Mouse (Mus musculus): Measurements from ENCODE around the gene Smarca4.
"Not testable (repeated sequence)": the region's sequence is repeated elsewhere in the genome, so short reads cannot be mapped to it uniquely, and the experiment has no call there.

Smarca4 gene

DNA sequence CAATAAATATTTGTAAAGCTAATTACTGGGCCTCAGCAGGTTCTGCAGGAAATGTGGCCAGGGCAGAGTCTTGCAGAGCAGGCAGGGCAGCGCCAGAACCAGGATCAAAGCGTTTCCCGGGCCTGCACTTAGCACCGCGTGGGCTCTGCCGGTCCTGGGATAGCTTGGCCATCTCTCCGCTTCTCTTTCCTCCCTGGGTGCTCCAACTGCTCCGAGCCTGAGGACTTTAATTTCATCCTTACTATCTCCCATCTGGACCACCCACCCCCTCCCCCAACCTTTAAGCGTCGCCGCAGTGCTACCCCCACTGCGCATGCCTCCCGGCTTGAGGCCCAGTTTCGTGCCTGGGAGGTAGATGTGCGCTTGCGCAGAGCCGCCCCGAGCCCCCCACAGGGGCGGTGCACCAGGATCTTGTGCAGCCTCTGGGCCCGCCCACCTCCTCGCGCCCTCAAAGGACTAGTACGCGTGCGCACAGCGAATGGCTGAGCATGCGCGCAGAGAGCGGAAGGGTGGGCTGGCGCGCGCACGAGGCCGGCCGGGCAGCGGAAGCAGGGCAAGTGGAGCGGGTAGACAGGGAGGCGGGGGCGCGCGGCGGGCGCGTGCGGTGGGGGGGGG is at the start of gene Smarca4:
TSS of gene Smarca4 (plus strand) at position 553 of the 615 bp plus-strand sequence.
- DNase-seq (ENCODE audit: low read depth): peak; percentile 99

DNA sequence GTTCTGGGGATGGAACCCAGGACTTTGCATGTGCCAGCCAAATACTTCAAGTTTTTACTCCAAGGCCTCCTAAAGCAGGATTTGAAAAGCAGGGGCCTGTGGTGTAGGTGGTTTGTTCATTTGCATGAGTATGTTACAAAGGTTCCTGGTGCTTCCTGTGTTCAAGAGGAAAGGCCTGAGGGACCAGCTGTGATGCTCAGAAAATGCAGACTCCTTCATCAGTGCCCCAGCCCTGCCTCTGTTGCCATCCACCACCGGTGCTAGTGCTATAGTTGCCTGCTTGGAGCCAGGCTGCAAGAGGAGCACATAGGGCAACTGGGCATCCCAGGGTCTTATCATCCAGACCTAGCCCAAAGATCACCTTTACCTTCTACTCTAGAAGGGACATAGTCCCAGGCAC is 49.4 kb upstream of the Smarca4 start:
- no peak for DNase-seq (ENCODE audit: low read depth)

DNA sequence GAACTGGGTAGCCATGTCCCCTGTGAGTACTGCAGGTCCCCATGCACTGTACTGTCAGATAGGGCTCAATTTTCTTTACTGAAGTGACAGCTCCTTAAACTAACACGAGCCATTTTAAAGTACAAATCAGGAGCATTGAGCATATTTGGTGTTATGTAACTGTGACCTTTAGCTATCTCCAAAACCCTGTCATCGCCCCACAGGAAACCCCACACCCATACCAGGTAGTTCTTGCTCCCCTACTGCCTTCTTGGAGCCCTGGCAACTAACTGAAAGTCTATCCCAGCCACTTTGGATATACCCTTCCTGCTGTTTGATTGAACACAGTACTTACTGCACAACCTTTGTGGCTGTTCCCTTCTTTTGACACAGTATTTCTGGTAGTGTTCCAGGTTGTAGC is 48.9 kb upstream of the Smarca4 start:
- DNase-seq (ENCODE audit: low read depth): no peak

DNA sequence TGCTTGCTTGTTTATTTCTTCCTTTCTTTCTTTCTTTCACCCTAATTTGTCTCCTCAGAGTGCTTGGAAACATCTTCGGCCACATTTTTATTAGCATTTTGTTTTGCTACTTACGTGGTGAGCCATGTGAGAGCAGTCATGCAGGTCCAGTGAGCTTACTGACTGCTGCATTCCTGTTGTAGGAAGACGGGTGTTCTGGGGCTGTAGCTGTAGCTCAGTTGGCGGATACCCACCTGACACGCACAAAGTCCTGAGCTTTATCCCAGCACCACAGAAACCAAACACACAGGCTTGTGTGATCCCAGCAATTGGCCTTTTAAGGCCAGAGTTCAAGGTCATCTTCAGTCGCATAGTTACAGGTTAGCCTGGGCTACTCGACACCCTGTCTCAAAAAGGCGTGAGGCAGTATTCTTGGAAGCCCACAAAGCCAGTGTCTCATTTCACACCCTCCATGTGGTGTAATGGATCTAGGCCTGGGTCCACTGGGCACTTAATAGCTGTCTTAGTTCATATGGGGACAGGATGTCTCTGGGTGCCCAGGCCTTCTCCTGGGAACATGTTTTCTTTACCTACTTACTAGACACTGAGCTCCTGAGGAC is 47.2 kb upstream of the Smarca4 start:
- no peak for DNase-seq (ENCODE audit: low read depth)

DNA sequence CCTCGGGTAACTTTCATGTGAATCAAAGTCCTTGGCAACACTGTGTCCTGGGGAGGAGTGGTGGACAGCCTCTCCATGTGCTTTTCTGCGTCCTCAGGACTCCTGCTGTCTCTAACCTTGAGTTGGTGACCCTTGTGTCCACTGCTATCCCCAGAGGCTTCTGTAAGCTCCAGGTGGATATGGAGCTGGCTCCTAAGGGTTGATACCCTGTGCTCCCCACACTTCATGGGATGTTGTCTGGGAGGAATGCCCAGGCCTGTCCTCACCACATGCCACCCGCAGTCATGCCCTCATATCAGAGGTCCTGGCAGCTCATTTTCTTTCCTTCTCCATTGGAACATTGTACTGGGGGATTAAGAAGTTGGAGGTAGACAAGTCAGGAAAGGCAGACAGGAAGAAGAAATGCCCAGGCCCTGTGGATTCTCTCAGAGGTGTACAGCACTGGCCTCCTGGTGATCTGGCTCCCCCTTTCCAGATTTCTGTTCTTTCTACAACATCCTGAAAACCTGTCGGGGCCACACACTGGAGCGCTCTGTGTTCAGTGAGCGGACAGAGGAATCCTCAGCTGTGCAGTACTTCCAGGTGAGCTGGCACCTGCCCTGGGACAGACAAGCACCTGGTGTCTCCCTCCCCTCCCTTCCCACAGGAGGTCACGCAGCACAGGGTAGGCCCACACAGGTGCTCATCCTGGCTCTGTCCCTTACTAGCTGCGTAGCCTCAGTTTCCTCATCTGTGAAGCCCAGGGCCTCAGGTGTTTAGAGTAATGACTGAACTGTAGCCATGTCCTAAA is 41.8 kb upstream of the Smarca4 start:
- no peak for DNase-seq (ENCODE audit: low read depth)

DNA sequence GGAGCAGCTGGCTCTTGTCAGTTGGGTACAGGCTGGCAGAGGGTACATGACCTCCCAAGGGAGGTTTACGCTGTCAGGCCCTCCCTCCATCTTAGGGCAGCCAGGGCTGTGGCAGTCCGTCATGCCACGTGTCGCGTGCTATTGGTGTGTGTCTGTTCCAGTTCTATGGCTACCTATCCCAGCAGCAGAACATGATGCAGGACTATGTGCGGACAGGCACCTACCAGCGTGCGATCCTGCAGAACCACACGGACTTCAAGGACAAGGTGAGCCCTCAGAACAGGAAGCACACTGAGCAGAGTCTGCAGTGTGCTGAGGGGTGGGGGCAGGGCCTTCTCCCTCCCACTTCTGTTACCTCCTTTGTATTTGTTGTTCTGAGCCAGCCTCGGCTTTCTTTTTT is 40.7 kb upstream of the Smarca4 start:
- no peak for DNase-seq (ENCODE audit: low read depth)

DNA sequence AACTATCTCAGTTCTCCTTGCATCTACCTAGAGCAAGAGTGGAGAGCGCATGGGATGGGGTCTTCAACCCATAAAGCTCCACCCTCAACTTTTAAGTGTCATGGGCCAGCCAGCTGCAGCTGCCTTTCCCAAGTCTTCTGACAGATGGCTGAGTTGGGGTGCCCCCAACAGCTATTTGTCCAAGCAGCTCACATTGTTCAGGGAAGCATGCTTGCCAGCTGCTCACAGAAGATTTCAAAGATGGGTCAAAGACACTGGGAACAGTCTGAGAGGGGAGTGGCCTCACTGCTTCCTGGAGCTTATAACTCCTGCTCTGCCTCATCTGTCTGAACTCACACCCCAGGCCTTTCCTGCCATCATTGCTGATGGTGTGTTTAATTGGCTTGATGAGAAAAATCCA is 39.7 kb upstream of the Smarca4 start:
- DNase-seq (ENCODE audit: low read depth): no peak

DNA sequence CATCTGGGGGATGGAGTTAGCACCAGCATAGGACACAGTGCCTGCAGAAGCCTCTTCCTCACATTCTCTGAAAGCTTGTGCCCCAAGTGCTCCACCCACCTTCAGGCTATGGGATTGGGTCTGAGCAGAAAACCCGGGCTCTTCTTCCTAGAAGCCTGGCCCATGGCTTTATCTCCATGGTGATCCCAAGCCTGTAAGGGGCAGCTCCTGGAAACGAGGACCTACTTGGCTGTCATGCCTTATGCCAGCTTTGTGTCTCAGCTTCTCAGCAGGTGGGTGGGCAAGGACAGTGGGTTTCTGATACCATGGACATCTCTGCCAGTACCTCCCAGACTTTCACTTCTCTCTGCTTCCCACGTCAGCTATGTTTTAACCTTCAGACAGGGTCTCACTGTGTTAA is 37.7 kb upstream of the Smarca4 start:
- DNase-seq (ENCODE audit: low read depth): no peak

DNA sequence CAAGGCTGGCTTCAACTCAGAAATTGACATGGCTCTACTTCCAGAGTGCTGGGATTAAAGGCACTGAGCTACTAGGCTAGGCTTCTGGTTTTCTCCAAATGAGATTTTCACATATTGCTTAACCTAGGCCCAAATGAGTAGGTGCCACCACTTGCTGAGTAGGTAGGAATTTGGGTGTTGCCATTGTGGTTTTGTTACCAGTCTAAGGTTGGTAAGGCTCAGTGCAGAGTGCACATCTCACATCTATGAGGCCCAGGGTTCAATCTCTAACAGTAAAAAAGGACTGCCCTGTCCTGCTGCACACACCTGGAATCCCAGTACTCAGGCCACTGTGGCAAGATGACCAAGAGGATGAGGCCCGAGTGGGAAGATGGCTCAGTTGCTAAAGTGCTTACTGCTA is 30.6 kb upstream of the Smarca4 start:
- no peak for DNase-seq (ENCODE audit: low read depth)

DNA sequence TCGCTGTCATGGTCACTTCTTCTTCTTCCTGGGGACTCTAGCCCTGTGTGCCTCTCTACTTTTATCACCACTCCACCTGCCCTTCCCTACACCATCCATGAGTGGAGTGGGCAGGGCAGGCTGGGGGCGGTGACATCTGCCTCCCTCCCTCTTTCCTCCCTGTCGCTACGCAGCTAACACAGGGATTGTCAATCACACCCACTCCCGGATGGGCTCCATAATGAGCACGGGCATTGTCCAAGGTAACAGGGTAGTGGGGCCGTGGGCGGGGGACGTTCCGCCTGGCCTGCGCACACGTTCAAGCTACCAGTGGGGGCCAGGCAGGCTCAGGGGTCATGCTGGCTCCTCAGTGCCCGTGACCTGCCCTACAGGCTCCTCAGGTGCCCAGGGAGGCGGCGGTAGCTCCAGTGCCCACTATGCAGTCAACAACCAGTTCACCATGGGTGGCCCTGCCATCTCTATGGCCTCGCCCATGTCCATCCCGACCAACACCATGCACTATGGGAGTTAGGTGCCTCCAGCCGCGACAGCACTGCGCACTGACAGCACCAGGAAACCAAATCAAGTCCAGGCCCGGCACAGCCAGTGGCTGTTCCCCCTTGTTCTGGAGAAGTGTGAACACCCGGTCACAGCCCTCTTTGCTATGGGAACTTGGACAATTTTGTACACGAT is 28.2 kb upstream of the Smarca4 start:
- no peak for DNase-seq (ENCODE audit: low read depth)

DNA sequence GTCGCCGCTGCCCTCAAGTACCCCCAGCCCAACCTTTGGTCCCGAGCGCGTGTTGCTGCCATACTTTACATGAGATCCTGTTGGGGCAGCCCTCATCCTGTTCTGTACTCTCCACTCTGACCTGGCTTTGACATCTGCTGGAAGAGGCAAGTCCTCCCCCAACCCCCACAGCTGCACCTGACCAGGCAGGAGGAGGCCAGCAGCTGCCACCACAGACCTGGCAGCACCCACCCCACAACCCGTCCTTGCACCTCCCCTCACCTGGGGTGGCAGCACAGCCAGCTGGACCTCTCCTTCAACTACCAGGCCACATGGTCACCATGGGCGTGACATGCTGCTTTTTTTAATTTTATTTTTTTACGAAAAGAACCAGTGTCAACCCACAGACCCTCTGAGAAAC is 27.6 kb upstream of the Smarca4 start:
- no peak for DNase-seq (ENCODE audit: low read depth)

DNA sequence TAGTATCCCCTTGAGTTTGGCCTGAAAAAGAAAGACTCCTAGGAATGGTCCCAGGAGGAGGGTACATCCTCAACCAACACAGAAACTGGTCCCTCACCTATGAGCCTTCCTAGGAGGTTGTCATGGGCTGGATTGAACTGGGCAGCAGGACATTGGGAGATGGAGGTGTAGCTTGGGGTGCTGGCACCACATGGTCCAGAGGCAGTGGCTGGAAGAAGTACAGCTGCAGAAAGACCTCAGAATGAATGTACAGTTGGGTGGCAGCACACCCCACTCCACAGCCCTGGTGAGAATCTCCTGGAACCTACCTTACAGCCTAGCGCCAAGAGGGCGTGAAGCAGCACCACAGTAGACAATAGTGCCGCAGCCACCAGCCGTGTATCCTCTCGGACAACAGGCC is 26.4 kb upstream of the Smarca4 start:
- DNase-seq (ENCODE audit: low read depth): no peak

DNA sequence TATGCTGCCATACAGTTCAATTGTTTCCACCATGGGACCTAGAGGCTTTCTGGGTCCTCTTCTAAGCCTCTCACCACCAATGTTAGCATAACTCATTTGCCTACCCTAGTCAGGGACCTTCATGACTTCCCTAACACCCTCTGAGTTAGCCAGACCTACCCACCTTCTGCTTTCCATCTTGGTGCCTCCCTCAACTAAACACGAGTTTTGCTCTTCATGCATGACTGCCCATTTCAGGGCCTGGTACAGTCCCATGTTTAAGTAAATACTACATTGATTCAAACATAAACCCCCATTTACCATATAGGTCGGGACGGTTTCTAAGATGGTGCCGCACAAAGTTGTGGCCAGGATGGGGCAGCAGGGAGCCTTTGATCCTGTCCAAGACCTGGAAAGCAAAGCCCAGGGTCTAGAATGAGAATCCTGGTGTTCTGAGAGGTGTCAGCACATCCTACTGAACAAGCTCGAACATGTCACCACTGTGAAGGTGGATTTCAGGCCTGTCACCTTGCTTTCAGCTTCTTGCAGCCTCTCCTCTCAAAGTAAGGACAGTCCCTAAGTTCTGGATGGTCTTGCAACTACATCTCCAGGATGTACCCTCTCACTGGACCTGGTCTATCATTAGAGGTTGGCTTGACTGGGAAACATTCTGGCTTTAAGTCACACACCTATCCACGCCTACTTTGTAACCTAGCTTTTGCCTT is 24.7 kb upstream of the Smarca4 start:
- DNase-seq (ENCODE audit: low read depth): no peak

DNA sequence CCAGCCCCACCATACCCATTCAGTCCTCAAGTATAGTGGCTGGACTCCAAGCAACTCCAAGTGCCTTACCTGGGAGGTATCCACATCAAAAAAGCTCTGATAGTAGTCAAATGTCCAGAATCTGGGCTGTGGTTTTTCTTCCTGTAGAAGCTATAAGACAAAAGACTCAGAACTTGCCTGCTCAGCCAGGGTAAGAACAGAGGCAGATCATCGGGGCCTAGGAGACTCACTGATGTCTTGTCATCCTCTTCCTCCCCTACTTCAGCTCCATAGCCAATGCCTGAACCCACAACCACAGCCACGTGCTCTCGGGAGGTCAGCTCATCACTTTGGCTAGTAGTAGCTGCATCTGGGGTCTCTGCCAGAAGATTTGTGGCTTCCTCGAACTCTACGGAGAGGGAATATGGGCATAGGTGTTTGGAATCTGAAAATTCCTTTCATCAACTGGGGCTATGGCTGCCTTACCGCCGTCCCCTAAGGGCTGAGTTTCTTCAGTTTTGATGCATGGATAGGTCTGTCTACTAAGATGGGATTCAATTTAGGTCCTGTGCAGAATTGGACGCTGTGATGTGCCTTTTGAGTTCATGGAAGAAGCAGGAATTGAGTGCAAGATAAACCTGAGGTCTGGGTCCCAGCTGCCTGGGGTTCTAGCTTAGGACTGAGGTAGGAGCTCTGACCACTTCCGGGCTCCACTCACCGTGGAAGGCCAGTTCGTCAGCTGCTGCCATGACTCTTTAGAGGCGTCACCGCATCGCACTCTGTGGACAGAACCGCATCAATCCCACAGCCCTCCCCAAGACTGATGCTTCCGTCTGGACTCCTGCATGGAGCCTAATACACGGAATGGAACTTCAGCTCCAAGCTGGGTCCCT is 23.9 kb upstream of the Smarca4 start:
- DNase-seq (ENCODE audit: low read depth): no peak

DNA sequence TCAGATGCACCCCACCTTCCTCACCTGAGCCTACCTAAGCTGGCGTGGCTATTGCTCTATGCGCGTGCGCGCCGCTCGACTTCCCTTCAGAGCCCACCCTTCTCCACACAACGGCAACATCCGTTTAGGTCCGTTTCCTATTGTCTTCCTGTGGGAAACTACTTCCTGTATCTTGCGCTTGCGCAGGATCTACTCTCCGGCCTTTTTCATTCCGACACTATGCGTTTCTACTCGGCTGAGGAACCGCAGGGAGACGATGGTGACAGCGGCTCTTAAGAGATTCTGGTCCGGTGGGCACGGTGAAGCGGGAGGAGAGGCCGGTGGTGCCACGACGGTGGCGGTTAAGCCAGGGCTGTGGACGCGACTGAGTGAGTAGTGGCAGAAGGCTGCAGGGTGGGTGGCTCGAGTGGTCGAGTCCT is 23.3 kb upstream of the Smarca4 start, which contains the start of the genes Timm29 and Yipf2:
TSS of gene Timm29 (plus strand) at position 20 of the 419 bp plus-strand sequence.
TSS of gene Yipf2 (minus strand) at position 126 of the 419 bp plus-strand sequence.
- peak; percentile 98 for DNase-seq (ENCODE audit: low read depth)

DNA sequence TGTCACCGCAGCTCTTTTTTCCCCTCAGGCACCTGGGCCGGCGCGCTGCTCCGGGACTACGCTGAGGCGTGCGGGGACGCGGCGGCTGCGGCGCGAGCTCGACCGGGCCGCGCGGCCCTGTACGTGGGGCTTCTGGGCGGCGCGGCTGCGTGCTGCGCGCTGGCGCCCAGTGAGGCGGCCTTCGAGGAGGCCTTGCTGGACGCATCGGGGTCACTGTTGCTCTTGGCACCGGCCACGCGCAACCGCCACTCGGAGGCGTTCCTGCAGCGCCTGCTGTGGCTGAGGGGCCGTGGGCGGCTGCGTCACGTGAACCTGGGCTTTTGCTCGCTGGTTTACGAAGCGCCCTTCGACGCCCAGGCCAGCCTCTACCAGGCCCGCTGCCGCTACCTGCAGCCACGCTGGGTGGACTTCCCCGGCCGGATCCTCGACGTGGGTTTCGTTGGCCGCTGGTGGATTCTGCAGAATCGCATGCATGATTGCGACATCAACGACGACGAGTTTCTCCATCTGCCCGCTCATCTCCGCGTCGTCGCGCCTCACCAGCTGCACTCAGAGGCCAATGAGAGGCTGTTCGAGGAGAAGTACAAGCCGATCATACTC is 22.7 kb upstream of the Smarca4 start:
- DNase-seq (ENCODE audit: low read depth): peak; percentile 61

DNA sequence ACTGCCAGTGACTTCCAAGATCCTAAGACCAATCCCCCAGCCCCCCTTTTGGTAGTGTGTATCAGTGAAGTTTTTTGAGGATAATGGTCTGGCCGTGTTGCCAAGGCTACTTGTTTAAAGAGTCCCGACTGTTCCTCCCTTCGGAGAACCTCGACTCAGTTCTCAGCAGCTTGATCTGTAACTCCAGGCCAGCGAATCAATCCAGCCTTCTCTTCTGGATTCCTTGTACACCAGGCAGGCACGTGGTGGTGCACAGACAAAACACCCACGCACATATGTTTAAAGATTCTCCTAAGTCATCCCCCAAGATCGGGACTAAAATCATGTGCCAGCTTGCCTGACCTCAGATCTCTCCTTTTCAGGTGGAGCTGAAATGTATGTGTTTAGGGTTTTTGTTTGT is 21.6 kb upstream of the Smarca4 start:
- not testable (repeated sequence) for DNase-seq (ENCODE audit: low read depth)

DNA sequence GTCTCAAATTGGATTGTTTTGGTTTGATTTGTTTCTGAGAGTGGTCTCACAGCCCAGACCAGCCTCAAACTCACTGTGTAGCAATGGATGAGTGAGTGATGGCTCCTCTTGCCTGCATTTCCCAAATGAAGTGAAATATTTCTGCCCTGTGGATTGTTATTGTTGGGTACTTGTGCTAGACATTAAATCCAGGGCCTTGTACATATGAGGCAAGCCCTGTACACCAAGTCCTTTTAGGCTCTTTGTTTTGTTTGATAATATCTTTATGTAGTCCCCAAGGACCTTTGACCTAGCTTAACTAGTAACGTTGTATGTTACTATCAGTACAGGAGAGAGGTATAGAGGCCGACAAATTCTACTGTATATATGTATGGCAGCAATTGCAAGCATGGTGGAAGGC is 21.1 kb upstream of the Smarca4 start:
- no peak for DNase-seq (ENCODE audit: low read depth)

DNA sequence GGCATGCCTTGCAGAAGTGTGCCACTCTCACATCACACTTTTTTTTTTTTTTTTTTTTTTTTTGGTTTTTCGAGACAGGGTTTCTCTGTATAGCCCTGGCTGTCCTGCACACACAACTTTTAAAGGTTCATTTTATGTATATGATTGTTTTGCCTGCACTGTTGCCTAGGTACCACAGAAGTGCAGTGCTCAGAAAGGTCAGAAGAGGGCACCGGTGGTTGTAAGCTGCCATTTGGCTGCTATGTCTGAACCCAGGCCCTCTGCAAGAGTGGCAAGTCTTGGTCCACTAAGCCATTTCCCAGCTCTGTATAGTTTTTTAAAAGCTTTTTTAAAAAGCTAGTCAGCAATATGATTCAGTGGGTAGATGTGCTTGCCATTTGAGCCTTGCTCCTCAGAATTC is 17.8 kb upstream of the Smarca4 start:
- DNase-seq (ENCODE audit: low read depth): peak; percentile 68

DNA sequence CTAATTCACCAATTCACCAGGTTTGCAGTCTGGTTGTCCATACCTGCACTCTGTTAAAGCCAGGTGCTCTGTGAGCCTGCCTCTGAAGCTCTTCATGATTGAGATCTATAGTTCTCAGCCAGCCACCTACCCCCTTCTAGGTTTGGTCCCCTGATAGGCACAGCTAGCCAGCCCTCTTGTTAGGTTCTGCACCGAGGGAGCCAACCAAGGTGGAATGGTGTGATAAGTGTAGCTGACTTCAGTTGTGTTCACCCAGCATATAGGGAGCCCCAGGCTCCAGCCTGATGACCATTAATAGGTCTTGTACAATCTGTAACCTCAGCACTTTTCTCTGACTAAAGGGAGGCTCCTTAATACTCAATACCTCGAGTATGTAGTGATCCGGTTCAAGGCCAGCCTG is 15.8 kb upstream of the Smarca4 start:
- DNase-seq (ENCODE audit: low read depth): no peak

DNA sequence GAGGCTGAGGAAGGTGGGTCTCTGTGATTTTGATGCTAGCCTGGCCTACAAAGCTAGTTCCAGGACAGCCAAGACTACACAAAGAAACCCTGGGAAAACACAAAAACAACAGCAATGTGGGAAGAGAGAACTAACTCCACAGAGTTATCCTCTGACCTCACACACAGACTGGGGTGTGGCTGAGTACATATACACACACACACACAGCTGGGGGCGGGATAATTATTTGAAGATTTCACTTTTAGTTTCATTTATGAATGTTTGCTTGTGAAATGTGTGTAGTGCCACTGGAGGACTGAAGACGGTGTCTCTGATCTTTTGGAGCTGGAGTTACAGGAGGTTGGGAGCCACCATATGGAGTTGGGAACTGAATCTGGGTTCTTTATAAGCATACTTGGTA is 14.9 kb upstream of the Smarca4 start:
- DNase-seq (ENCODE audit: low read depth): no peak

Measured in 416B (cell line).